ENCODE assay signal across 9 mouse cellular contexts in the genomic region with DNA sequence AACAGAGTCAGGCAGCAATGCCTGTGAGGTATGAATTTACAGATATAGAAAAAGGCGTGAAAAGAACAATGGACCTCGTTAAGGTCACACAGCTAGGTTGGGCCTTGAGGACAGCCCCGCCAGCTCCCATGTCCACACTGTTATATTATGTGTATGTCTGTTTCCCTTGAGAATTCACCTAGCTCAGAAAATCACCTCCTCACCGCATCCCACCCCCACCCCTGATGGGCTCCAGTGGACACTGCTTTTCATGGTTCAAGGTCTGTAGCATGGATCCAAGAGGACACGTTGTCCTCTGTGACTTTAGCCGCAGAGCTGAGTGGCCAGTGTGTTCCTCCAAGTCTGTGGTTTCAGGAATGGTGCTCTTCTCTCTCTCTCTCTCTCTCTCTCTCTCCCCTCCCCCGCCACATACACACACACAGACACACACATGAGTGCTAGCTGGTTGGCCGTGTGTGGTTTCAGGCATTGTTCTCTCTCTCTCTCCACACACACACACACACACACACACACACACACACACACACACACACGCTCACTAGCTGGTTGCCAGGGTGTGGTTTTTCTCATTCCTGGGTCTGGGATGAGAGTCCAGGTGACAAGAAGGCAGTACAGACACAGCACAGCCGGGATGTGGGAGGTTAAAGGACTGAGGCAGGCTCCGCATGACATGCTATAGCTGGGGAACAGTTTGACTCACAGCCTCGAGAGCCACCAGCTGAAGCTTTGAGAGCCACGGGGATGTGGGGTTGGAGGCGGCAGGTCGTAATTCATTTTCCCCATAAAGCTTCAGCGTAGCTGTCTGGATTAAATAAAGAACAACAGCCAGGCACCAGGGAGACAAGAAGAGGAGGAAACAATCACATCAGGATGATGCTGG.
DNase-seq lines count a peak whose midpoint lies in the region; ATAC-seq lines count a peak whose summit lies in the region.
"Had no signal": no experiment of that assay in that cellular context is flagged by ENCODE, and none has a peak within 500 bp of the region (broad histone marks: within the 10 kb centered on the region; RNA-seq: fewer than 3 reads in every experiment).

No protein-coding gene starts in this region.

- ATAC-seq in frontal cortex, adult (ENCODE audit: low TSS enrichment): peak; percentile 82

- no peak for DNase-seq in frontal cortex, postnatal 10 days (ENCODE audit: low spot score in 2 of 2)
- peak; percentile 59 for DNase-seq in right cerebral cortex, adult 18-20 months
- no peak for DNase-seq in right cerebral cortex, postnatal 4 days
- peak; percentile 82 for DNase-seq in mesoderm, embryonic 11.5 days (ENCODE audit: low read depth, low spot score)
- no peak for DNase-seq in thymus, postnatal 36 days
- no peak for DNase-seq in ovary, postnatal 10 days (ENCODE audit: low spot score)
- DNase-seq in c-Kit-positive CD71-positive TER-119-positive erythroid progenitor cells, embryonic 14.5 days (ENCODE audit: low spot score): no peak
- DNase-seq: layer of hippocampus, postnatal 36 days had no signal

Comparison
In these comparisons a context has a peak if more than half of its experiments do, and no peak if none do; other contexts are left out.
1. DNase-seq: peak in right cerebral cortex, adult 18-20 months (single experiment) and mesoderm, embryonic 11.5 days (single experiment); none in frontal cortex, postnatal 10 days (0 of 2), right cerebral cortex, postnatal 4 days (single experiment), thymus, postnatal 36 days (0 of 2), ovary, postnatal 10 days (single experiment) and c-Kit-positive CD71-positive TER-119-positive erythroid progenitor cells, embryonic 14.5 days (single experiment).